Mouse (Mus musculus): ENCODE measurements at regions not wholly inside any gene's neighbourhood (a gene's known extent, or its start where the extent isn't known, plus 50 kb on each side); places are given as distances from the start of the nearest gene placed in this dataset.

- Histone ChIP-seq H3K4me1 (replicated peaks) (no peaks in the 10 kb centered on the region), H3K9ac (no peak overlapping the region), H3K36me3 (no peaks in the 10 kb centered on the region), H3K4me3 (replicated peaks) (no peak overlapping the region), H3K9me3 (no peaks in the 10 kb centered on the region), H3K27me3 (replicated peaks) (no peaks in the 10 kb centered on the region), H3K27ac (no peak overlapping the region), H3K4me2 (replicated peaks) (no peak overlapping the region)
- WGBS = 78% methylated on average over 2 of the region's 2 CpGs
- ATAC-seq = no peak
Measured at GRCm38 (mm10) chr4:26637859-26638258, 291.2 kb upstream of the Manea start.

DNA sequence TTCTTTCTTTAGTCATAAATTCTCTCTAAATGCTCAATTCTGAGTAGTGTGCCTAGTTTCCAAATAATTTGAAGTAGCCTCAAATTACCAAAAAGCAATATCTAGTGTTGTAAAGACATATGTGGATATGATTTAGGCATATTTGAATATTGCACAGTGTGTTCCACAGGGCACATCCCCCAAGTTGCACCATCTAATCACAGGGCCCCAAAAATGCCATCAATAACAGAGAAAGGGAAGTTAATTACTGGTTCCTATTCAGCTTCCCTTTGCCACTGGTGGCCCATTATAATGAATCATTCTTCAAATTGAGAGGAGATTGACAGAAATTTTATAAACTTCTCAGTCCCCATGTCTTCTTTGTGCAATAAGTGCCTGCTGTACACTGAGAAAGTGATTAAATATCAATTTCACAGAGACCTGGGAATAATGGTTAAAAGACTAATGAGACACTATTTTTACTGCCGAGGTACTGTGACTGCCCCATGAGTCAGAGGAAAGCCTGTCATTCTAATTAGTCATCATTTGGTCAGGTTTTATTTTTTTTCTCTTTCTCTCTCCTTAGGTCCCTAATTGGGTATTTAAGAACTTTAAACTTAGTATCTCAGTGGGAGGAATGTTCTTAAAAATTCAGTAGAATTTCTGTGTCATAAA is 284.0 kb upstream of the Manea start:
- Histone ChIP-seq H3K4me3 (replicated peaks) (no peak overlapping the region), H3K27me3 (replicated peaks) (no peaks in the 10 kb centered on the region), H3K27ac (no peak overlapping the region), H3K4me2 (replicated peaks) (no peak overlapping the region), H3K4me1 (replicated peaks) (no peaks in the 10 kb centered on the region), H3K36me3 (no peaks in the 10 kb centered on the region), H3K9me3 (no peaks in the 10 kb centered on the region), H3K9ac (no peak overlapping the region)
- ATAC-seq = no peak
- WGBS = 62% methylated on average over 1 of the region's 1 CpGs

DNA sequence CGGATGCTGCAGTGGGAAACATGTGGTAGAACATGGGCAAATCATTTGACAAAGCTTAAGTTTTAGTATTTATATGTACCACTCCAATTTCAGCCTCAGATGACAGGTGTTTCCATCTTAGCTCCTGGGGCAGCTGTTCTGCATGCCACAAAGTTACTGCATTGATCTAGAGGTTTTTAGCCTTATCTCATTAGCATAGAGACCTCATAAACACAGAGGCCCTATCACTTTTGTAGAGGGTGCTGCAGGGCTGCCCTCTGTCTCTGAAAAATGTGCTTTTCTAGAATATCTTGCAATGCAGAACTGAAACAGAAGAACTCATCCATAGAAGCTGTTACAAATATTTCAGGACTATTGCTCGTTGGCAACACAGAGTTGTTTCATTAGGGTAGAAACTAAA is 283.0 kb upstream of the Manea start:
- H3K9ac ChIP-seq = no peak overlapping the region
- 68% methylated on average over 2 of the region's 2 CpGs for WGBS
- H3K36me3 ChIP-seq = no peaks in the 10 kb centered on the region
- no peak for ATAC-seq
- no peak overlapping the region for H3K4me3 ChIP-seq (replicated peaks)
- H3K27me3 ChIP-seq (replicated peaks) = no peaks in the 10 kb centered on the region
- H3K4me2 ChIP-seq (replicated peaks) = no peak overlapping the region
- no peaks in the 10 kb centered on the region for H3K9me3 ChIP-seq
- no peaks in the 10 kb centered on the region for H3K4me1 ChIP-seq (replicated peaks)
- H3K27ac ChIP-seq = no peak overlapping the region

GRCm38 (mm10) chr4:26627744-26628143 is 281.1 kb upstream of the Manea start:
- 82% methylated on average over 6 of the region's 6 CpGs for WGBS
- Histone ChIP-seq H3K4me1 (replicated peaks) (no peaks in the 10 kb centered on the region), H3K4me3 (replicated peaks) (no peak overlapping the region), H3K9me3 (no peaks in the 10 kb centered on the region), H3K36me3 (no peaks in the 10 kb centered on the region), H3K4me2 (replicated peaks) (no peak overlapping the region), H3K27me3 (replicated peaks) (no peaks in the 10 kb centered on the region), H3K27ac (no peak overlapping the region), H3K9ac (no peak overlapping the region)
- ATAC-seq = no peak

DNA sequence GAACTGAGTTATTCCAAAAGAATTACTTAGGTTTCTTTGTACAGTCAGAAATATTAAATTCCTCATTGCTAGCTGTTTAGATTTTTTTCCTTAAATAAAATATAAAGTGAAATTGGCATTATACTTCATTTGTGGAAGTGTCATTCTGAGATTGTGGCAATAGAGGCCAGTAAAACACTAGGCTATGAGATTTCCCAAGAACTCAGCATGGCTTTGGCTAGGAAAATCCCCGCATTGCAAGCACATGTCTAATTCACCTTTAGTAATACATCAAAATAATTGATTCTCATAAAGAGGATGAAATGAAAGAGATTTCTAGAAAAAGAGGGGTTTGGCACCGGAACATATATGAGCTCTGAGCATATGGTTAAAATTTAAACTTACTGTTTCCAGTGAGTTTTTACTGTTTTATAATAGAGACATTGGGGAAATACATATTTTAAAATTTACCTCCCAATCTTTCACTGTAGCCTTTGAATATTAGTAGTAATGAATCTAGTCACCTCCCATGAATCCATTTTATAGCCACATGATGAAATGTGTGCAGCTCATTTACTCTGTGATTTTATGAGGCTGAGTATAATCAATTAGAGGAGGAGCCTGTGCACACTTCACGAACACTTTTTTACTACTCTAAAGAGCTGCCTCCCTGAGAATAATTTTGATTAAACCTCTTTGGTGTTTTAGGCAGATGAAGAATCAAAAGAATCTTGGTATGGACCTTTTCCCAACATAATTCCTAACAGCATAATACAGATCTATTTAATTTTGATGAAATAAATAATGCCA is 242.6 kb upstream of the Manea start:
- no peak overlapping the region for H3K4me3 ChIP-seq (replicated peaks)
- H3K4me2 ChIP-seq (replicated peaks) = no peak overlapping the region
- ATAC-seq = no peak
- H3K4me1 ChIP-seq (replicated peaks) = no peaks in the 10 kb centered on the region
- no peak overlapping the region for H3K27ac ChIP-seq
- no peaks in the 10 kb centered on the region for H3K36me3 ChIP-seq
- H3K9ac ChIP-seq = no peak overlapping the region
- H3K9me3 ChIP-seq = no peaks in the 10 kb centered on the region
- no peaks in the 10 kb centered on the region for H3K27me3 ChIP-seq (replicated peaks)
- WGBS = 82% methylated on average over 3 of the region's 3 CpGs

DNA sequence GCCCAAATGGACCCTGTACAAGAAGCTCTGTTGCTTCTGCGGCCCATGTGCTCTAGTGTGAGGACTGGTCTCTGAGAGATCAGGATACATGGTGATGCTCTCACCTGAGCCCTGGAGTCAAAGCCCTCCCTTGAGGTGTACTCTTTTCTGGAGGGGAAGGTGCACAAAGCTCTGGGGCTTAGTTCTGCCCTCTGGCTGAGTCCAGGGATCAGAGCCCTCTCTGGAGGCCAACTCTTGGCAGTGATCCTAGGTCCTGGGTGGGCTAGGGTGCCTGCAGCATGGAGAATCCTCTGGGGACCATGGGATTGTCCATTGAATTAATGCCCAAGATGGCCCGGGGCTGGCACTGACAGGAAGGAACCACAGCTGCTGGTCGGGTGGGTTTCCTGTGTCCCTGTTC is 209.0 kb upstream of the Manea start:
- Histone ChIP-seq H3K9ac (no peak overlapping the region), H3K36me3 (no peaks in the 10 kb centered on the region), H3K4me2 (replicated peaks) (no peak overlapping the region), H3K4me1 (replicated peaks) (no peaks in the 10 kb centered on the region), H3K27ac (no peak overlapping the region), H3K27me3 (replicated peaks) (no peaks in the 10 kb centered on the region), H3K4me3 (replicated peaks) (no peak overlapping the region), H3K9me3 (no peaks in the 10 kb centered on the region)
- WGBS = 84% methylated on average over 3 of the region's 3 CpGs
- ATAC-seq = no peak

- Histone ChIP-seq H3K36me3 (no peaks in the 10 kb centered on the region), H3K4me3 (replicated peaks) (no peak overlapping the region), H3K9me3 (no peaks in the 10 kb centered on the region), H3K27me3 (replicated peaks) (no peaks in the 10 kb centered on the region), H3K9ac (no peak overlapping the region), H3K4me1 (replicated peaks) (no peaks in the 10 kb centered on the region), H3K4me2 (replicated peaks) (no peak overlapping the region), H3K27ac (no peak overlapping the region)
- peak; percentile 51; the same call in 1 of the 2 replicates for ATAC-seq
- WGBS = 42% methylated on average over 1 of the region's 1 CpGs
Measured at GRCm38 (mm10) chr4:26543833-26544232, 197.1 kb upstream of the Manea start.

- Histone ChIP-seq H3K27ac (no peak overlapping the region), H3K27me3 (replicated peaks) (no peaks in the 10 kb centered on the region), H3K9me3 (no peaks in the 10 kb centered on the region), H3K4me3 (replicated peaks) (no peak overlapping the region), H3K9ac (no peak overlapping the region), H3K36me3 (no peaks in the 10 kb centered on the region), H3K4me1 (replicated peaks) (no peaks in the 10 kb centered on the region), H3K4me2 (replicated peaks) (no peak overlapping the region)
- WGBS = 51% methylated on average over 2 of the region's 2 CpGs
- ATAC-seq = peak; percentile 92
Measured at GRCm38 (mm10) chr4:26542511-26542910, 195.8 kb upstream of the Manea start.

GRCm38 (mm10) chr4:26508004-26508403 is 161.3 kb upstream of the Manea start:
- Histone ChIP-seq H3K4me3 (replicated peaks) (no peak overlapping the region), H3K9ac (no peak overlapping the region), H3K4me1 (replicated peaks) (no peaks in the 10 kb centered on the region), H3K4me2 (replicated peaks) (no peak overlapping the region), H3K9me3 (no peaks in the 10 kb centered on the region), H3K27ac (no peak overlapping the region), H3K27me3 (replicated peaks) (no peaks in the 10 kb centered on the region), H3K36me3 (no peaks in the 10 kb centered on the region)
- 84% methylated on average over 5 of the region's 5 CpGs for WGBS
- no peak for ATAC-seq

DNA sequence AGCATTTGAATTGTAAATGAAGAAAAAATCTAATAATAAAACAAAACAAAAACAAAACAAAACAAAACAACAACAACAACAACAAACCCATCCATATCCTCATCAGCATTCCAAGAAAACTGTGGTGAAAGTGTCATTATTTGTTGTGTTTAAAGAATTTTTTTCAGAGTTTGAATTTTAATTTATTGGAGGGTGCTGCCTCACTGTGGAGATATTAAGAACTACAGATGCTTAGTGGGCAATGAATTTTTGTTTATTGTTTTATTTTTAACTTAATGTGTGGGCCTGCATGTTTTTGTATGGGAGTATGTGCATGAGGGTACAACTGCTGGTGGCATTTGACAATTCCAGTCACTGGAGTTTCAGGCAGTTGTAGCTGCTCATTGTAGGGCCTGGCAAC is 147.6 kb upstream of the Manea start:
- Histone ChIP-seq H3K4me1 (replicated peaks) (no peaks in the 10 kb centered on the region), H3K27ac (no peak overlapping the region)
- ATAC-seq = no peak

GRCm38 (mm10) chr4:26474913-26475312 is 128.2 kb upstream of the Manea start:
- Histone ChIP-seq H3K9ac (no peak overlapping the region), H3K9me3 (no peaks in the 10 kb centered on the region), H3K27me3 (replicated peaks) (no peaks in the 10 kb centered on the region), H3K4me1 (replicated peaks) (no peaks in the 10 kb centered on the region), H3K4me3 (replicated peaks) (no peak overlapping the region), H3K36me3 (no peaks in the 10 kb centered on the region), H3K4me2 (replicated peaks) (no peak overlapping the region), H3K27ac (no peak overlapping the region)
- WGBS = 95% methylated on average over 1 of the region's 1 CpGs
- ATAC-seq = no peak

More for the DNA sequence above, 147.6 kb upstream of the Manea start:
- H3K9me3 ChIP-seq = no peaks in the 10 kb centered on the region
- no peak overlapping the region for H3K4me2 ChIP-seq (replicated peaks)
- H3K36me3 ChIP-seq = no peaks in the 10 kb centered on the region
- H3K27me3 ChIP-seq (replicated peaks) = no peaks in the 10 kb centered on the region
- H3K4me3 ChIP-seq (replicated peaks) = no peak overlapping the region
- no peak overlapping the region for H3K9ac ChIP-seq

- H3K4me2 ChIP-seq (replicated peaks) = no peak overlapping the region
- no peak overlapping the region for H3K9ac ChIP-seq
- peak; percentile 94 for ATAC-seq
- H3K36me3 ChIP-seq = no peaks in the 10 kb centered on the region
- no peaks in the 10 kb centered on the region for H3K4me1 ChIP-seq (replicated peaks)
- no peaks in the 10 kb centered on the region for H3K27me3 ChIP-seq (replicated peaks)
- 47% methylated on average over 1 of the region's 1 CpGs for WGBS
- no peak overlapping the region for H3K4me3 ChIP-seq (replicated peaks)
- no peak overlapping the region for H3K27ac ChIP-seq
- no peaks in the 10 kb centered on the region for H3K9me3 ChIP-seq
Measured at GRCm38 (mm10) chr4:26441533-26441932, 94.8 kb upstream of the Manea start.

DNA sequence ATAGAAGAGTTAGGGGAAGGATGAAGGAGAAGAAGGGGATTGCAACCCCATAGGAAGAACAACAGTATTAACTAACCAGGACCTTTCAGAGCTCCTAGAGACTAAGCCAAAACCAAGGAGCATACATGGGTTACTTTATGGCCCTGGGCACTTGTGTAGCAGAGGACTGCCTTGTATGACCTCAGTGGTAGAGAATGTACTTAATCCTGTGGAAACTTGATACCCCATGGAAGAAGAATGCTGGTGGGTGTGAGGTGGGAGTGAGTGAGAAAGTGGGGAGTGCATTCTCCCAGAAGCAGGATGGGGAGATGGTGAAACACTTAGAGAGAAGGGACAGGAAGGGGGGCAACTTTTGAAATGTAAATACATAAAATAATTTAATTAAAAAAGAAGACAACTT is 75.4 kb upstream of the Manea start:
- H3K27ac ChIP-seq = no peak overlapping the region
- no peaks in the 10 kb centered on the region for H3K9me3 ChIP-seq
- no peaks in the 10 kb centered on the region for H3K36me3 ChIP-seq
- no peaks in the 10 kb centered on the region for H3K4me1 ChIP-seq (replicated peaks)
- no peak overlapping the region for H3K4me2 ChIP-seq (replicated peaks)
- no peak overlapping the region for H3K4me3 ChIP-seq (replicated peaks)
- no peaks in the 10 kb centered on the region for H3K27me3 ChIP-seq (replicated peaks)
- no peak for ATAC-seq
- H3K9ac ChIP-seq = no peak overlapping the region

All from intestine, embryonic 15.5 days (tissue).